Mouse (Mus musculus): ENCODE measurements around the gene Mrpl38.

DNA sequence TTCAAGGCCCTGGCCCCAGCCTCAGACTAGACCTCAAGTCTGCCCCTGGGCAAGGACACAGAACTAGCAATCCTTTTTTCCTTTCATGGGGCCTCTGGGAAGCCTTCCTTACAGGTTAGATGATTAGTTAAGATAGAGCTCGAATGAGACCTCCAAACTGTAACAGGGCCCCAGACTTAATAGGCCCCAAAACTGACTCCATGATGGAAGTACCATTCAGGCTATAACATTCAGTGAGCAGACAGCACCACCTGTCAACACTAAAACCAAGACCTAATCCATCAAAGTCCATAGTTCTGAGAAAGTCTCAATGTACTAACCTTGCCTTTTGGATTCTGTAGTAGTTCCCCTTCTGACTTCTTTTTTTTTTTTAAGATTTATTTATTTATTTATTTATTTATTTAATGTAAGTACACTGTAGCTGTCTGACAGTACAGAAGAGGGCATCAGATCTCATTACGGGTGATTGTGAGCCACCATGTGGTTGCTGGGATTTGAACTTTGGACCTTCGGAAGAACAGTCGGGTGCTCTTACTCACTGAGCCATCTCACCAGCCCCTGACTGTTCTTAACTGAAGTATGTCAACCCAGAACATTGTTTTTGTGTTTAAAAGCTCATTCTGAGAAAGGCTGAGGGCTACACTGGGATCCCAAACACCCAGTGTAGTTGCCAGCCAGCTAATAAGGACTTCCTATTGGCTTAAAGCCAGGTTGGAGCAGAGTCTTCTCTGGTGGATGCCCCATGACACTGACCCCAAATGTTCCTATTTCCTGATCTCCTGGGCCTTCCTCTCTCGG lies 31.5 kb upstream of the Mrpl38 start:
- TF ChIP-seq CTCF (IDR thresholded peaks at IDR 0.05; ENCODE audit: control insufficient read depth, insufficient read depth, low read length) (no peak), POLR2A (IDR thresholded peaks at IDR 0.05; ENCODE audit: borderline replicate concordance, control insufficient read depth, low read depth, low read length) (no peak)
